8 mouse cellular contexts compared by ENCODE assay signal in genomic region chr14:60635911-60636607, GRCm38 (mm10). TPM values are rescaled to one million over a fixed set of nuclear protein-coding genes. Genes with fewer than 3 reads are reported as not detected.
DNase-seq lines count a peak whose midpoint lies in the region; ATAC-seq lines count a peak whose summit lies in the region.

No protein-coding gene starts in this region.

- DNase-seq in cerebellum, postnatal 10 days, result peak; percentile 66 to 68
- no peak for DNase-seq in cerebellum, adult 8-10 months
- DNase-seq in kidney, adult 18-20 months, result peak; percentile 54
- peak; percentile 58 for DNase-seq in midbrain, embryonic 10.5 days (ENCODE audit: low spot score)
- DNase-seq in testis, postnatal 14 days (ENCODE audit: low spot score), result no peak
- no peak for DNase-seq in urinary bladder, postnatal 36 days (ENCODE audit: low spot score in 2 of 2)
- no peak for DNase-seq in adrenal gland, adult 18-20 months (ENCODE audit: low spot score in 2 of 2)

- peaks cover 40% of the 10 kb centered on the region for H3K4me1 ChIP-seq in embryonic facial prominence, embryonic 15.5 days
- peaks cover 68% of the 10 kb centered on the region for H3K4me1 ChIP-seq in midbrain, embryonic 10.5 days

- 18% methylated on average over 14 of the region's 14 CpGs for WGBS in embryonic facial prominence, embryonic 15.5 days
- WGBS in midbrain, embryonic 10.5 days, result 7% methylated on average over 14 of the region's 14 CpGs

- H3K4me3 ChIP-seq in embryonic facial prominence, embryonic 15.5 days (replicated peaks), result peak overlapping the region; percentile 61
- peak overlapping the region; percentile 68 for H3K4me3 ChIP-seq in midbrain, embryonic 10.5 days

- H3K27me3 ChIP-seq in embryonic facial prominence, embryonic 15.5 days, result no peaks in the 10 kb centered on the region; the same call in 1 of the 2 replicates
- peaks cover 11% of the 10 kb centered on the region; the same call in 1 of the 2 replicates for H3K27me3 ChIP-seq in midbrain, embryonic 10.5 days (ENCODE audit: low read depth, poor library complexity, severe bottlenecking)

- H3K4me2 ChIP-seq in embryonic facial prominence, embryonic 15.5 days (replicated peaks), result peak overlapping the region; percentile 99

- ATAC-seq in embryonic facial prominence, embryonic 15.5 days (ENCODE audit: insufficient number of reproducible peaks, low FRiP score, low TSS enrichment, low read depth), result no peak

- no peak overlapping the region for H3K9ac ChIP-seq in embryonic facial prominence, embryonic 15.5 days

- no peaks in the 10 kb centered on the region for H3K9me3 ChIP-seq in embryonic facial prominence, embryonic 15.5 days (replicated peaks)
- H3K9me3 ChIP-seq in midbrain, embryonic 10.5 days (replicated peaks), result no peaks in the 10 kb centered on the region

- no peaks in the 10 kb centered on the region for H3K36me3 ChIP-seq in embryonic facial prominence, embryonic 15.5 days
- peaks cover 40% of the 10 kb centered on the region for H3K36me3 ChIP-seq in midbrain, embryonic 10.5 days

- no peak overlapping the region for H3K27ac ChIP-seq in embryonic facial prominence, embryonic 15.5 days (replicated peaks)
- peak overlapping the region; percentile 94 for H3K27ac ChIP-seq in midbrain, embryonic 10.5 days (replicated peaks)

RNA-seq across cellular contexts. Expression of gene Spata13, which starts 2.3 kb away (rescaled TPM):
- polyA plus RNA-seq in embryonic facial prominence, embryonic 15.5 days (2015; fragmentation: Nextera tagmentation; extraction: Ambion mirVana), result 15.3 and 16.1 TPM in 2 replicates
- 67.9 and 70.0 TPM in 2 replicates for polyA plus RNA-seq in midbrain, embryonic 10.5 days (2016; fragmentation: Nextera tagmentation; extraction: Ambion mirVana)
- total RNA-seq in adrenal gland, adult 18-20 months (2021), result 100 to 1,000 TPM in 1 of 2 experiments, 10 to 100 TPM in 1; 95.8 to 130 TPM

Comparison
In these comparisons a context has a peak if more than half of its experiments do, and no peak if none do; other contexts are left out.
1. DNase-seq: peak in cerebellum, postnatal 10 days (2 of 2), kidney, adult 18-20 months (single experiment) and midbrain, embryonic 10.5 days (single experiment); none in cerebellum, adult 8-10 months (single experiment), testis, postnatal 14 days (single experiment), urinary bladder, postnatal 36 days (0 of 2) and adrenal gland, adult 18-20 months (0 of 2).